Comparison of ENCODE assay signal across 16 mouse cellular contexts in genomic region chr1:40271486-40272055, GRCm38 (mm10).
"Had no signal": no experiment of that assay in that cellular context is flagged by ENCODE, and none has a peak within 500 bp of the region (broad histone marks: within the 10 kb centered on the region; RNA-seq: fewer than 3 reads in every experiment).

No protein-coding gene starts in this region.

- H3K27me3 ChIP-seq: limb, embryonic 12.5 days; limb, embryonic 15.5 days had no signal

- ATAC-seq: liver, postnatal 0 days; lung, postnatal 0 days; midbrain, embryonic 13.5 days had no signal

- H3K4me3 ChIP-seq: limb, embryonic 12.5 days; limb, embryonic 15.5 days; midbrain, embryonic 13.5 days had no signal

- H3K9me3 ChIP-seq: limb, embryonic 12.5 days; limb, embryonic 15.5 days; midbrain, embryonic 13.5 days had no signal

- H3K36me3 ChIP-seq: limb, embryonic 12.5 days; limb, embryonic 15.5 days; midbrain, embryonic 13.5 days had no signal

- H3K4me2 ChIP-seq: limb, embryonic 12.5 days; limb, embryonic 15.5 days; liver, embryonic 11.5 days; lung, embryonic 14.5 days; midbrain, embryonic 13.5 days had no signal

- H3K27ac ChIP-seq: limb, embryonic 12.5 days; limb, embryonic 15.5 days; liver, embryonic 14.5 days; macrophage; midbrain, embryonic 13.5 days had no signal

- H3K9ac ChIP-seq: limb, embryonic 12.5 days; limb, embryonic 15.5 days; liver, embryonic 14.5 days; liver, postnatal 0 days; lung, embryonic 14.5 days; midbrain, embryonic 13.5 days had no signal

- DNase-seq: kidney, adult 9 months; kidney, postnatal 14 days; kidney, postnatal 4 days; left cerebral cortex, postnatal 4 days; liver, postnatal 0 days; lung, embryonic 14.5 days; right cerebral cortex, postnatal 4 days; thymus, adult 18-20 months; thymus, postnatal 36 days had no signal
